Mouse (Mus musculus): ENCODE measurements around the gene Casd1. TPM values are rescaled to one million over a fixed set of nuclear protein-coding genes. Genes with fewer than 3 reads are reported as not detected.

Gene Casd1
- polyA plus RNA-seq, 1 experiment: 17.6 TPM

DNA sequence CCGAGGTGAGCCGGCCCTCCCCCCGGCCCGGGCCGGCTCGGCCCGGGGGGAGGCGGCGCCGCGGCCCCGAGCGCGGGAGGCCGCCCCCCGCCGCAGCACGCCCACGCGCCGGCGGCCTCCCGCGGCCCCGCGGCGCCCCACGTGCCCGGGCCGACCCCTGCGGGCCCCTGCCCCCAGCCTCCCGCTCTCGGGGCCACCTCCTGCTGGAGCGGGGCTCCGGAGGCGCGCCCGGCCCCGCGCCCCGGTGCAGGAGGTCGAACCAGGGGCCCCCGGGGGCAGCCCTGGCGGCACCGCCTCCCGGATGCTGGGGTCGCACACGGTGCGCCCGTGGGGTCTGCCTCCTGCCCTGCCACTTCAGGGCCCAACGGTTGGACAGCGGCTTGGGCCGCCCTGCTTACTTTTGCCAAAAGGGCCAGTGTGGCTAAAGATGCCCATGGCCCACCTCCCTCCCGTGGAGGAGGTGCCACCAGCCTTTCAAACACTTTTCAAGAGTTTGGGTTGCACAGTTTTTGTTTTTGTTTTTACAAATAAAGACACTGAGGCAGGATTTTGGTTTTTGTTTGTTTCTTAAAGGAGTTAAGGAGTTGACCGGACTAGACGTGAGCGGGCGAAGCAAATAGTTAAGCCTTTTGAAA lies 775 bp downstream of the Casd1 start:
- TF ChIP-seq GATA1 (IDR thresholded peaks at IDR 0.05; ENCODE audit: low read length): no peak

GRCm38 (mm10) chr6:4602012-4602411 lies 1.4 kb downstream of the Casd1 start:
- TF ChIP-seq GATA1 (IDR thresholded peaks at IDR 0.05; ENCODE audit: low read length): no peak

DNA sequence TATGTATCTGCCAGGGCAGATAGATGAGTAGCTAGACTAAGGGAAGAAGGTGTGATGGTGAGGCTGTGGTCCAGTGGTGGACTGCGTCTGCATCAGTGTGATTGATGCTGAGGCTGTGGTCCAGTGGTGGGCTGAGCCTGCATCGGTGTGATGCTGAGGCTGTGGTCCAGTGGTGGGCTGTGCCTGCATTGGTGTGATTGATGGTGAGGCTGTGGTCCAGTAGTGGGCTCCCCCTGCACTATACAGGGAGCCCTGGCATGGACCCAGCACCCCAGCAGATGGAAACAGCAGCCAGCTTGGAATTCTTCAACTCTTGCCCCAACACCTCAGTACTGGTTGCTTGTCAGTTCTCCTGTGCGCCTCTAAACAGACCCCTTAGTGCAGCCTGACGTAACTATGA lies 5.8 kb downstream of the Casd1 start:
- TF ChIP-seq GATA1 (IDR thresholded peaks at IDR 0.05; ENCODE audit: low read length): no peak

- no peak for TF ChIP-seq GATA1 (IDR thresholded peaks at IDR 0.05; ENCODE audit: low read length)
Observed at GRCm38 (mm10) chr6:4610216-4610896, 9.7 kb downstream of the Casd1 start.

- TF ChIP-seq GATA1 (IDR thresholded peaks at IDR 0.05; ENCODE audit: low read length): no peak
Observed at GRCm38 (mm10) chr6:4611853-4612252, 11.2 kb downstream of the Casd1 start.

DNA sequence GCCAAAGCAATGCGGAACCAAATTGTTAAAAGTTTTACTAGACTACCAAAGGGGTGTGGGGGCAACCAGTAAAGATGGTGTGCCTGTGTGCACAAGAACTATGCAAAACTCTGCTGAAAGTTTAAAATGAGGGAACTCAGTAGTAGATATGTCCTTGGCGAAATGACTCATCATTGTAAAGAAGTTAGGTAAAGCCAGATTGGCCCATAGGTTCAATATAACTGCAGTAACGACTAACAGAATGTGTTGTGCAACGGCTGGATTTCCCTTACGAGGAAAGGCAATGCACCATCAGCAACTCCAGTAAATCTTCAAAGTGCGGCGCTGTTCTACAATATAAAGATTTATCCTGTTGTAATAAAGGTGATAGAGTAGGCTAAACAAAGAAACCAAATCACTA lies 11.8 kb downstream of the Casd1 start:
- TF ChIP-seq GATA1 (IDR thresholded peaks at IDR 0.05; ENCODE audit: low read length): no peak

DNA sequence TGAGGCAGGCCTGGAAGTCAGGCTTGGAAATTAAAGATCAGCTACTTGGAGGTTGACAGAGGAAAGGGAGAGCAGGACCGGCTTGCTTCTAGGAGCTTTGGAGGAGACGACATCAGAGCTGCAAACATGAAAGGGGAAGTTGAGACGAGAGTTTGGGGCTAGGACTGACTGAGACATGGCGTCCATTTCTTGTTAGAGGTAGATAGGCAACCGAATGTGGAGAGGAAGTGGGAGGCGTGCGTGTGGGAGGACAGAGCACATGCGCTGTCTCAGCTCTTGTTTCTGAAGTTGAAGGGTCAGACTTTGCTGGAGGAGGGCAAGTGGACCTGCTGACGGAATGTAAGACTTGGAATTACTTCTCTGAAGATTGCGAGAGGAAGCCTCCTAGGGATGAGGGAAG lies 17.3 kb downstream of the Casd1 start:
- TF ChIP-seq GATA1 (IDR thresholded peaks at IDR 0.05; ENCODE audit: low read length): no peak

GRCm38 (mm10) chr6:4631464-4631863 lies 30.8 kb downstream of the Casd1 start:
- TF ChIP-seq GATA1 (IDR thresholded peaks at IDR 0.05; ENCODE audit: low read length): no peak

GRCm38 (mm10) chr6:4633189-4633588 lies 32.5 kb downstream of the Casd1 start:
- TF ChIP-seq GATA1 (IDR thresholded peaks at IDR 0.05; ENCODE audit: low read length): no peak

DNA sequence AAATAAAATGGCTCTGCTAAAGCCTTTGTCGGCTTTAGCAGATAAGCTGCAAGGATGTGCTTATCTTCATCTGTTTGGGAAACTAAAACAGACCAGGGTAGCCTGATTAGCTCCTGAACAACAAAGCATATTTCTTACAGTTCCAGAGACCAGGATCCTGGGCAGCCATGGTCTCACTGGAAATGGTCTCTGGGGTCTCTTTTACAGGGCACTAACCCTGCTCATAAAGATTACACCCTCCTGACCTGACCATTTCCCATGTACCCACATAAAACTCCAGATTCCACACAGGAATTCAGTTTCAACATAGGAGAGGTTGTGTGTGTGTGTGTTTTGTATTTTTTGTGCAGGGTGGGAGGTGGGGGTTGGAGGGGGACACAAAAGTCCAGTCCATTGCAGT lies 34.2 kb downstream of the Casd1 start:
- TF ChIP-seq GATA1 (IDR thresholded peaks at IDR 0.05; ENCODE audit: low read length): no peak

DNA sequence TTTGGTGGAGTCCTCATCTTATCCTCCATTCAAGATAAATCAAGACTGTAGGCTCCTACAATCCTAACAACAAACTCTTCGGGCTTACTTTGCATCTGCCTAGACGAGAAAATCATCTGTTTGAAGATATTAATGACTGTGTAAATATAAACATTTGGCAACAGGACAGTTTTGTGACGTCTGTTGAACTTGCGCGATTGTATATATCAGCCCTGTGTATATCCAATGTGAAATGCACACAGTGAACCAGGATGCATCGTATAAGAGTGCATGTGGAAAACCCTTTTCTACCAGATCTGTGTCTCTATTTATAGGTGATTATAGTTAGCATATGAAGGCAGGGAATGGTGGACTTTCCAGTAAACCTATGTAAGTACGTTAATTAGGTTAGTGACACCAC lies 41.4 kb downstream of the Casd1 start:
- TF ChIP-seq GATA1 (IDR thresholded peaks at IDR 0.05; ENCODE audit: low read length): no peak

DNA sequence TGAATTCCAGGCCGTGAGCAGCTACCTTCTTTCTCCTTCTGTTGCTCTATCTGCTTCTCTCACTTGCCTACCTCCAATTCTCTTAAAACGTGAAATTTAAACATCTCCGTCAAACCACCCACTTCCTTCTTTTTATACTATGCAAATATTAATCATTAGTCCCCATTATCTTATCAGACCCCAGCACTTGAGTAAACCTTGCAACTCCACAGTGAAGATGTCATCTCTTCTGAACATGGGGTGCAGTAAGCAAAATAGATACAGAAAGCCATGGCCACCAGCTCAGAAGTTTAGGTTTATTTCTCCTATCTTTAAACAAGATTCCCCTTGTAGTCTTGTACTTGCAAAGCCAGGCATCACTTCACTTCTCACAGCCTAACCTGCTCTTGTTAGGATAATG lies 46.7 kb downstream of the Casd1 start:
- TF ChIP-seq GATA1 (IDR thresholded peaks at IDR 0.05; ENCODE audit: low read length): peak; percentile 31

GRCm38 (mm10) chr6:4652596-4653134 lies 52.0 kb downstream of the Casd1 start:
- TF ChIP-seq GATA1 (IDR thresholded peaks at IDR 0.05; ENCODE audit: low read length): no peak

DNA sequence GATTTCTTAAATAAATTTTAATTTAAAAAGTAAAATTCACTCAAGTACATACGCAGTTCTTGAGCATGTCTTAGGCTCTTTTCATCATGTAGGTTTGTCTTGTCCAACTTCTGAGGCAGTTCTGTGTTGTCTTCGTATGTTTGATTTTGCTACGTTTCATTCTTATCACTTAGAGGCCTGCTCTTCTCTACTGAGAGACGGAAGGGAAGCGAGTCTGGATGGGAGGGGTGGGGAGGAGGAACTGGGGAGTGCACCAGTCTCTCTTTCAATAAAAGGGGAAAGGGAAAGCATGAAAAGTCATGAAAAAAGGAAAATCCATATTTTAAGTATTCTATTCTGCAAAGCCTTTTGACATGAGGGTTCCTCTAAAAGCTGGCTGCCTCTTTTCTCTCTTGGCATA lies 54.8 kb downstream of the Casd1 start:
- no peak for TF ChIP-seq GATA1 (IDR thresholded peaks at IDR 0.05; ENCODE audit: low read length)

GRCm38 (mm10) chr6:4655924-4656323 lies 55.3 kb downstream of the Casd1 start:
- no peak for TF ChIP-seq GATA1 (IDR thresholded peaks at IDR 0.05; ENCODE audit: low read length)

GRCm38 (mm10) chr6:4658861-4659260 lies 58.2 kb downstream of the Casd1 start:
- TF ChIP-seq GATA1 (IDR thresholded peaks at IDR 0.05; ENCODE audit: low read length): no peak

GRCm38 (mm10) chr6:4663516-4663915 lies 62.9 kb downstream of the Casd1 start:
- no peak for TF ChIP-seq GATA1 (IDR thresholded peaks at IDR 0.05; ENCODE audit: low read length)
